Mouse (Mus musculus) testis, adult 2 months (tissue): ENCODE data around the gene Angptl7.

Experiments used
- CTCF ChIP-seq: fragments of 200-500 bp; IDR thresholded peaks from 2 replicates; pipeline ENCODE4 v1.5.1; 2012; ENCODE audit warnings: low read depth, mild to moderate bottlenecking, inconsistent platforms, low read length, moderate library complexity; ENCODE audit not compliant: control insufficient read depth, insufficient read depth, insufficient replicate concordance
- POLR2A ChIP-seq: fragments of 200-500 bp; IDR thresholded peaks from 2 replicates; pipeline ENCODE4 v1.6.1; 2012; ENCODE audit warnings: low read depth, mild to moderate bottlenecking, inconsistent platforms, low read length, moderate library complexity; ENCODE audit not compliant: control insufficient read depth

GRCm38 (mm10) chr4:148464869-148465268 lies 35.4 kb downstream of the Angptl7 start:
- TF ChIP-seq POLR2A (no peak), CTCF (no peak)
